Mouse (Mus musculus): ENCODE measurements around the gene Zfp965.
"Not testable (repeated sequence)": the region's sequence is repeated elsewhere in the genome, so short reads cannot be mapped to it uniquely, and the experiment has no call there.

Zfp965 gene

GRCm38 (mm10) chr2:175469685-175470084 lies at the start of gene Zfp965:
Gene Zfp965 (plus strand): TSS chr2:175469985.
- not testable (repeated sequence) for DNase-seq (ENCODE audit: low read depth, low spot score)

GRCm38 (mm10) chr2:175435707-175436106 lies 34.1 kb upstream of the Zfp965 start, which contains the start of gene Gm4724:
Gene Gm4724 (minus strand): TSS chr2:175435807.
- DNase-seq (ENCODE audit: low read depth, low spot score), result not testable (repeated sequence)
